Mouse (Mus musculus) liver, postnatal 0 days (tissue): ENCODE measurements around the gene Csta1.

ENCODE experiments used
- CTCF ChIP-seq: sonication (generic); IDR thresholded peaks from 2 replicates; pipeline ENCODE4 v1.5.1; 2016; ENCODE audit warnings: antibody characterized with exemption, low read depth
- EP300 ChIP-seq: IDR thresholded peaks from 2 replicates; pipeline ENCODE4 v1.6.1; 2016; ENCODE audit warnings: antibody characterized with exemption, low read depth, mild to moderate bottlenecking

DNA sequence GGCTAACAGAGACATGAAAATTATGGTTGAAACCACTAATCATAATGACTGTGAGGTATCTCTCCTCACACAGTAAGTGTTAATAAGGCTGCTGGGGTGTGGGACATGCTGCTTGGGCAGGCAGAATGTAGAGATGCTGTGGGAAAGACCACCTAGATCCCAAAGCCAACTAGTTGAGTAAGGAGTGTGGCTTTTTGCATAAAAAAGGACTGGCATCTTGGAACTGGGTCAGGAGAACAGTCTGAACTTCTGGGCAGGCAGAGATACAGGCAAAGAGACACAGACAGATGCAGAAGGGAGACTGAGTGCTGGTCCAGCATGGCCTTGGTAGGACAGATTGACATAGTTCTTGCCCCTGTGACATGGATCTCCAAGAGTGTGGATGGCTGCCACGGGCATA lies 29.5 kb downstream of the Csta1 start:
- TF ChIP-seq EP300, result no peak
- TF ChIP-seq CTCF, result no peak
